Mouse (Mus musculus) right cerebral cortex, postnatal 25 days (tissue): ENCODE measurements around the gene Tex37.

Experiments used
- DNase-seq: peaks from one replicate; pipeline ENCODE4 v3.0.0; 2022

Tex37 gene

GRCm38 (mm10) chr6:70880714-70881304 is 37.9 kb downstream of the Tex37 start:
- DNase-seq = peak; percentile 75

- no peak for DNase-seq
Measured at GRCm38 (mm10) chr6:70875017-70875416, 43.7 kb downstream of the Tex37 start.

- no peak for DNase-seq
Measured at GRCm38 (mm10) chr6:70874035-70874775, 44.5 kb downstream of the Tex37 start.

GRCm38 (mm10) chr6:70872570-70872969 is 46.2 kb downstream of the Tex37 start:
- DNase-seq = no peak

- DNase-seq = peak; percentile 58
Measured at GRCm38 (mm10) chr6:70872128-70872527, 46.6 kb downstream of the Tex37 start.

- DNase-seq = no peak
Measured at GRCm38 (mm10) chr6:70871511-70871980, 47.2 kb downstream of the Tex37 start.

- no peak for DNase-seq
Measured at GRCm38 (mm10) chr6:70867297-70867696, 51.4 kb downstream of the Tex37 start.

- no peak for DNase-seq
Measured at GRCm38 (mm10) chr6:70866761-70867160, 52.0 kb downstream of the Tex37 start.

GRCm38 (mm10) chr6:70864285-70864684 is 54.4 kb downstream of the Tex37 start:
- no peak for DNase-seq
